Mouse (Mus musculus): Measurements from ENCODE around the gene Calm2.
A peak's percentile ranks its signal among the peaks of the same experiment; 100 is the strongest.

Gene Calm2

DNA sequence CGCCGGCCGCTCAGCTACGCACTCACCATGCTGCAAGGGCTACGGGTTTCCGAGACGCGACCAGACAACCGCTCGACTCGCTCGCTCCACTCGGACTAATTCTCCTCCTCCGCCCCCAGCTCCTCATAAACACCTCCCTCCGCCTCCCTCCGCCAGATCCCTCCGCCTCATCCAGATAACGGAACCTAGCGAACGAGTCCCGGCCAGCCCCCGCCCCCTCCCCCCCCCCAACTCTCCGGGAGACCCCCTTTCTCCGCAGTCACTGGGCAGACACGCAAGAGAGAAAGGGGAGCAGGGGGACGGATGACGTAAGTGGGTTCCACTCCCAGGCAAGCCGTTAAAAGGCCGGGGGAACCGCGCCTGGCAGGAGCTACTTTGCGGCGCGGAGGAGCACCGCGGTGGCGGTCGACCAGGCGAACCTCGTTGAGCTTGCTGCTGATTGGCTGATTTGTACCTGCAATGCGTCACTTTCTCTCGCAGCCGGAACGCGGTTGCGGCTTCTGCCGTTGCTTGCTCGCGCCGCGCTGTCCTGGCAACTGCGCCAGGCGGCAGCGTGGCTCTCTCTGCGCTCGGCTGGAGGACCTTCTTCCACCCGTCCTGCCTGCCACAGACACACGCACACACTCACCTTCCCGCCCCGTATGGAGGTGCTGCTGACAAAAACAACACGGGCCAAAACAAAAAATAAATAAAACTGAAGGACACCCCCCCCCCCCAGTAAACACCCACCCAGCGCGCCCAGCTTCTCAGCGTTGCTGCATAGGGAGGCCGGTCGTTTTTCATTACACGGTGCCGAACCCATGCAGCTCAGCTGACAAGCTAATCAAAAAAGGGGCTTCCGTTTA lies at the start of gene Calm2:
Calm2 (minus strand) TSS at position 169 of the 845 bp plus-strand sequence.
- DNase-seq (ENCODE audit: low spot score) = peak; percentile 98

DNA sequence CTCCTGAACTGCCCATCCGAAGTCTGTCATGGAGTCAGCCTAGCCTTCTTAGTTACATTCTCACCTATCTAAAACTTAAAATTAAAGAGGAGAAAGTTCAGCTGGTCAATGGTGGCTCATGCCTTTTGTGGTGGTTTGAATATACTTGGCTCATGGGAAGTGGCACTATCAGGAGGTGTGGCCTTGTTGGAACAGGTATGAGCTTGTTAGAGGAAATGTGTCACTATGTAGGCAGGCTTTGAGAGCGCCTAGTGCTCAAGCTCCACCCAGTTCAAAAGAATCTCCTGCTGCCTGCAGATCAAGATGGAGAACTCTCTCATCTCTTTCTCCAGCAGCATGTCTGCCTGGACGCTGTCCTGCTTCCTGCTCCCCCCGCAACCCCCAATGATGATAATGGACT lies 48.8 kb upstream of the Calm2 start:
- DNase-seq (ENCODE audit: low spot score) = no peak

DNA sequence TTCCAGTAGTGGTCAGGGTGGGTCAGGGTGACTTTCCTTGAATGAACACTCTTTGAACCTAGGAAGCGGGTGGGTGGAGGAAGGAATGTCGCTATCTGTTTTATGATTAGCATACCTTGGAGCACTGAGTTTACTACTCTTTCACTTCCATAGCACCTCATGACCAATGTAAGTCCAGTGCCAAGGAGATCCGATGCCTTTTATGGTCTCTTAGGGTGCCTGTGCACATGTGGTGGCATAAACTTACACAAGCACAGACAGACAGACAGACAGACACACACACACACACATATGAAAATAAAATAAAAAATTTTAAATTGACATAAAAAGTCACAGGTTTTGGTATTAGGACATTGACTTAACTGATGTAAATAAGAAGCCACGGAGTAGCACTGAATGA lies 47.6 kb upstream of the Calm2 start:
- no peak for DNase-seq (ENCODE audit: low spot score)

DNA sequence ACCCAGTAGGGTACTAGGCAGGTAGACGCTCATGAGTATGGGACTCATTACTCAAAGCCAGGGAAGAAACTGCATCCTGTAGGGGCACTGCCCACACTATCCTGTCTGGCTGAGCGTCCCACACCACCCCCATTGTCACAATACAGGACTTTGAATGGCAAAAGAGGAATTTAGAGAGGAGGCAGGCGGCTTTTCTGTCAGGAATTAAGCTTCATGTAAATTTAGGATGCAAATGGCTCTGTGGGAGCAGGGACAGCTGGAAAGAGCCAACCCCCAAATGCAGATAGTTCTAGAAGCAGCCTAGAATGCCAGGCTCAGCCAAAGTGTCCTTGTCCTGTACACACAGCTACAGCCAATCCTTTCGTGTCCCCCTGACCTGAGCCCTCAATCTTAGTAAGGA lies 45.6 kb upstream of the Calm2 start:
- no peak for DNase-seq (ENCODE audit: low spot score)

DNA sequence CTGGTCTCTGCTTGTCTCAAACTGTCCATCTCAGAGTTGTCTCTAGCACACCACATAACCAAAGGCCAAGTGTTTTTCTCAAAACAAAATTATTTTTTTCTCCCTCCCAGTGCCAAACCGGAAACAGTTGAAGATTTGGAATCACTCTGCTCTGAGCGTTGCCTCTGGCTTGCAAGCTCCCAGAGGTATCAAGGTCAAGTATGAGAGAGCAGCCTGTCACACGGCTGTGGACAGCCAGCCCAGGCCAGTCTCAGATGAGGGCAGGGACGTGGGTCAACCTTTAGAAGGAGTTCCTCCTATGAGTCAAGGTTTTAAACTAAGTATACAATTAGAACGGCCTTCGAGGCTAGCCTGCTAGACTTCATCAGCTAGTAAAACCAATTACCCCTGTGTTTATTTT lies 43.6 kb upstream of the Calm2 start:
- no peak for DNase-seq (ENCODE audit: low spot score)

DNA sequence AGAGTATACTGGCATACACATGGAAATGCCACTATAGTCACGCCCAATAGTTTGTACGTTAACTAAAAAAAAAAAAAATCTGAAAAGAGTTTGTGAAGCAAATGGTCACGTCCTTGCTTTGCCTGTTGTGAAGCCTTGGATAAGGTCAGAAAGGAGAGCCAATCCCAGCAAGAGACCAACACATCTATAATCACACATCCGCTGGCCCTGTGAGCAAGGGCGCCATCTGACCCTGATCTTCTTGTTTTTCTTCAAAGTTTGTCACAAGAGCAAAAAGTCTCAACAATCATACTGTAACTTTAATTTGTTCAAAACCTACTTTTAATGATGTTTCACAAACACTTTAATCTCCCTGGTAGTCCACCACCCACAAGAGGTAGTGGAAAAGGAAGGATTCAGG lies 39.0 kb upstream of the Calm2 start:
- DNase-seq (ENCODE audit: low spot score) = no peak

DNA sequence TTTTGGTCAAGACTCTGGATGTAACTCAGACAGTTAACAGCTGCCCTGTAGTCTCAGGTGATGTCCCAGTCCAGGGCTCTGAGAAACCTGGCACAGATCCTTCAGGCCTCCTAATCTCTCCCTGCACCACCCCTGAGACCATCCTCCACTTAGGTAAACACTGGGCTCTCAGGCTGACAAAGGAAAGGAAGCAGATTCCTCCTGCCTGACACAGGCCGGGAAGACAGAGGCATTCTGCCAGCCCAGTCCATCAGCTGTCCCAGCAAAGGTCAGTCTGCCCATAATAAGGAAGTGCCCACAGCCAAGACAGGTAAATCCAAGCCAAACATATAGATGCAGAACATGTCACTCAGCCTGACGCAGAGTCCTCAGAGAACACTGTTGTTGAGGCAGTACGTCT lies 36.1 kb upstream of the Calm2 start:
- no peak for DNase-seq (ENCODE audit: low spot score)

DNA sequence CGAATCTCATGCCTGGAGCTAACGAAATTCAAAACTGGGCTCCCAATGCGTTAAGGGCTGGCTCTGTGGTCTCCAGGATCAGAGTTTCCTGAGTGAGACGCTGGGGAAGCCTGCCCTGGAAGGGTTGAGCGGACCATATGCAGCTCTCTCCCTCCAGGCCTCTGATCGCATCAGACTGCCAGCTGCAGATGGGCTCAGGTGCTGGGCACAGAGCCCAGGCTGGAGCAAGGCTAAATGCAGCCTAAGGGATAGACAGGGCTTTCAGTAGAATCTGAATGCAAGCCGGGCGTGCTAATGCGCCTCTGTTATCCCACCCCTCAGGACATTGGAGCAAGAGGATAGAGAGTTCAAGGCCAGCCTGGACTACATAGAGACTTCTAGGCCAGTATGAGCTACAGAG lies 31.8 kb upstream of the Calm2 start:
- no peak for DNase-seq (ENCODE audit: low spot score)

DNA sequence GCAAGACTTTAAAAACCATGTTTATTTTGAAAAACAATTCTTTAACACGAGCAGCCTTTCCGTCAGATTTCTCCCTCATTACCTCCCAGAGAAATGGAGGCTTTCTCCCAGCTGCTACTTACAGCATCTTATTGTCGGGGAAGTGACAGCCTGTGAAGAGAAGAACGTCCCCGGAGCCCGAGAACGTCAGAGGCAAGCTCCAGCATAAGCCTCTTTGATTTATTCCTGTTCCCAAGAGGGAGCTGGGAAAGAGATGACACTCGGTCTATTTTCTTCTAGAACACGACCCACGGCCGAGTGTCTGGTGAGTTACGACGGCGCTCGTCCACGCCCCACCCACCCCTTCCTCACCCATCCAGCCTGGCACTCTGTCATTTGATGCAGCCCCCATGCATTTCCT lies 30.9 kb upstream of the Calm2 start:
- DNase-seq (ENCODE audit: low spot score) = no peak

DNA sequence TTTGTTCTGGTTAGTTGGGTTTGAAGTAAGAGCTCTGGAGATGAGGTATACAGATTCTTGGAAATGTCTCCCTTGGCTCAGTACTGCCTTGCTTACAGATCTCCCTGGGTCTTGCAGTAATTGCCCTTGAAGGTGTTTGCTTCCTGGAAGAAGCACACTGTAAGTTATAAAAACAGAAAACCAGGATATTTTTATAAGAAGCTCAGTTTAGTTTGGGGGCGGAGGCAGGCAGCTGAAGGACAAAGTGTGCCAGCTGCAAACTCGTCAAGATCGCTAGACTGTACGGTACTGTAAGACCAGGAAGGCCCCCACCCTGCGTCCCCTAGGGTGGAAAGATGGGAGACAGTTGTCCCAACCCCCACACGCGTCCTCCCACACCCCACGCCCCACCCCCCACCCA lies 28.6 kb upstream of the Calm2 start:
- DNase-seq (ENCODE audit: low spot score) = no peak

DNA sequence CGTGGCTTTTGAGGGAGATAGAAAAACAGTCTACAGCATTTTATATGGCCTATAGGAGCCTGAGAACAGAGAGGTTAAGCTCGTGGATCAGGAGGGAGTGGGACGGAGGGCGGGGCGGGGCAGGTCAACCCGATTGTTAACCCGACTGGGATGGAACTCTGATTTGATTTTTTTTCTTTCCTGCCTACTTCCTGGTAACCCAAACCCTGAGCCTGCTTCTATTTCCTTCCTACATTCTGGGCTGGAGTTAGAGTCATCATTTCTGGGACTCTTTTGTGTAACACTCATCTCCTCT lies 27.7 kb upstream of the Calm2 start:
- DNase-seq (ENCODE audit: low spot score) = no peak

DNA sequence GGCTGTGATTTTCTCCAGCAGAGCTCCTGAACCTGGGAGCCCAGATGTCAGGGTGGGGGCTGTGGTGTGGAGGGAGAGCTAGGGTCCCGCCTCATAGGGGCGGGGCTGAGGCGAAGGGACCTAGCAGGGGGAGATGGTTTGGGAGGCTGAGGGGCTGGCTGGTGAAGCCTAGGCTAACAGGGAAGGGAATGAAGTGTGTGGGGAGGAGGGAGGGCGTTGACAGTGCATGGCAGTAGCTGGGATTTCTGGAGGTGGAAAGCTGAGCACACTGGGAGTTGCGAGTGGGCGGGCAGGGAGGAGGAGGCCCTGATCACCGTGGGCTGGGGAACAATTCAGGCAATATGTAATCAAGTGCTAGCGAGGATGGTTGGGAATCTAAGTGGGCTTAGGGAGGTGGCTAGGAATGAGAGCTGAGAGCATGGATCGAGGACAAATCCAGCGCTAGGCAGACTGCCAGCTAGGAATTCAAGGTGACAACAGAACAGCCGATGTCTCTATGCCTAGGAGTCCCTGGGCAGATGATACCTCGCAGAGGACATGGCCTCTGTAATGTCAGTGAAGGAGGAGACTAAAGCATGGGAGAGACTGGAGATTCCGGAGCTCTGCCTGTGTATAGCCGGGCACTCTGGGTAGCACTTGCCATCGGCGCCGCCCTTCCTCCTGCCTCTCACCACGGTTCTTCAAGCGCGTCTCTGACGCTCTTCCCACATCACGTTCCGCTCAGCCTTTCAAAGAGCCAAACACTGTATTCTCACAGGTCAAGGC lies 27.2 kb upstream of the Calm2 start:
- DNase-seq (ENCODE audit: low spot score) = peak; percentile 70

DNA sequence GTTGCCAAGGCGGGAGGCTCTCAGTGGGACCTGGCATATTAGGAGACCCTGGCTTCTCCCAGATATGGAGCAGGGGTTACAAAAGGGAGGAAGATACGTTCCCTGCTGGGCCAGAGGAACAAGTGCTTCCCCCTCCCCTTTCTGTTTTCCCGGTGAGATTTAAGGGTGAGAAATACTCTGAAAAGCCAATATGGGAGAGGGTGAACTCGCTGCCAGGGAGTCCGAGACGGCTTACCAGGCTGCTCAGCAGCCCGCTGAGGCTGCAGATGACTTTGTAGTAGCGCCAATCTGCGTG lies 26.7 kb upstream of the Calm2 start:
- DNase-seq (ENCODE audit: low spot score) = no peak

DNA sequence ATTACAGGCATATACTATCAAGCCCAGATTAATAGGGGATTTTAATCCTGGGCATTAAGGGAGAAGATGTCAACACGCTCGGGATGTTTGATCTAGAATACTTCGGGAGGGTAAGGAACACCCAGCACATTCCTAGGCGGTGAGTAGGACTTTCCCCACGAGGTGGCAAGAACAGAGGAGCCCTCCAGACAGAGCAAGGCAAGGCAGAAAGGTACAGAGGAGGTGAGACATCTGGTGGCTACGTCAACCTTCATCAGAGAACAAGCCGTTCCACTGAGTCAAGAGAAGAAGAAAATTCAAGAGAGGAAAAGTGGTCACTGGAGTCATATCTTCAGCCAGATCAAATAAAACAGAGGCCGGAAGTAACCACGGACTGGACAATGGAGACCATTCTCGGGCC lies 26.1 kb upstream of the Calm2 start:
- DNase-seq (ENCODE audit: low spot score) = no peak

DNA sequence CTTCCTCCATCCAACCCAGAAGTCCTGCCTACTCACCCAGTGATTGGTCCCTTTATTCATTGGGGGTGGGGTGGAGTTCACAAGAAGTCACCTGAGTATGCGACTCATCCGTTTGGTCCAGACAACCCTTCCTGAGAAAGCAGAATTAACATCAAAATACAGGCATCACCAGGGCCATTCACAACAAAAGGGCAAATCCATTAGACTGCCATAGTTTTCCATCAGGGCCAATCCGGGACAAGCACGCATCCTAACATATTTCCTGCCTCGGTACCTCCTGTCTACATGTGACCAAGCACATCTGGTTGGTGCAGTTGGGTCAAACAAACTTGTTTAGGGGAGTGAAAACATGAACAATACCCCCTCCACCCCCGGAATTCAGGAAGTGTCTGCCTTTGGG lies 24.9 kb upstream of the Calm2 start:
- DNase-seq (ENCODE audit: low spot score) = no peak

DNA sequence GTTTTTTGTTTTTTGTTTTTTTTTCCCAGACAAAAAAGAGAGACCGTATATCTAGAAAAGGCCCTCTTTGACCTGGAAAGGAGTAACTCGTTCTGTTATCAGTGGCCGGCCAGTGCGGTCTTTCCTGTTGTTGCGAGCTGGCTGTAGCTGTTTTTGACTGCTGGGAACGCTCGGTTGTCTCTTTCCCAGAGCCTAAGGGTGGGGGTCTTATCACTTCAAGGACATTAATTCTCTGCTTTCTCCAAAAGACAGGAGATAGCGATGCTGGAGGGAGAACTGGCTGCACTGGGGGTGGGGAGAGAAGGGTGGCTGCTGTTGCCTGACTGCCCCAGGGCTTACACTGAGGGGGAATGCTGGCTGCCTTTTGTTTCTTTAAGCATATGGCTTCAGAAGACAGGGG lies 24.1 kb upstream of the Calm2 start:
- DNase-seq (ENCODE audit: low spot score) = no peak

DNA sequence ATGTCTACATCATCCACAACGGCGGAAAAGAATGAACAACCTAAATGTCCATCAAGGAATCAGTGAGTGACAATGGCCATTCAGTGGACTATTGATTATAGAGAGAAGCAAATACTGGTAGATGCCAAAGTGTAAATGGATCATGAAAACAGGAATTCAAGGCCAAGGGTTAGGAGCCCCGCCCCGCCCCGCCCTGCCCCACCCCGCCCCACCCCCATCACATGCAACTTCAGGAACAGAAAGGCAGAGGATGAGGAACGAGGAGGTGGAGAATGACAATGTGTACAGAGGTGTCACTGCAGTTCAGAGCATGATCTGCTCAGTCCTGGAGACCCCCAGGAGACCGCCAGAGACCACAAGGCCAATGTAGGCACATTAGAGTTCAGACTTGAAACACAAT lies 23.5 kb upstream of the Calm2 start:
- DNase-seq (ENCODE audit: low spot score) = no peak

DNA sequence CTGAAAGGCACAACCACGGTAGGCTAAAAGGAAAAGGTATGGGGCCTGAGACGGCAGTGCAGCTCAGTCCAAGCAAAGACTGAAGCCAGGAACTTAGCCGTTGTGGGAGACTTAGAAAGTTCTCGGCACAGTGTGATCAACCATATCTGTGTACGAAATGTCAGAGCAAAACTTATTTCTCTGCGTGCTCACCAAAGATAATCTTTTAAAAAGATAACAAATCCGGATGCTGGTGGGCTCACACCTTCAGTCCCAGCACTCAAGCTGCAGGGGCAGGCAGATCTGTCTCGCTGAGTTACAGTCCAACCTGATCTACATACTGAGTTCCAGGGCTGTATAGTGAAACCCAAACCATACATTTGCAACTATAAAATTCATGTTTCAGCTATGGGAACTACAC lies 22.7 kb upstream of the Calm2 start:
- DNase-seq (ENCODE audit: low spot score) = no peak

DNA sequence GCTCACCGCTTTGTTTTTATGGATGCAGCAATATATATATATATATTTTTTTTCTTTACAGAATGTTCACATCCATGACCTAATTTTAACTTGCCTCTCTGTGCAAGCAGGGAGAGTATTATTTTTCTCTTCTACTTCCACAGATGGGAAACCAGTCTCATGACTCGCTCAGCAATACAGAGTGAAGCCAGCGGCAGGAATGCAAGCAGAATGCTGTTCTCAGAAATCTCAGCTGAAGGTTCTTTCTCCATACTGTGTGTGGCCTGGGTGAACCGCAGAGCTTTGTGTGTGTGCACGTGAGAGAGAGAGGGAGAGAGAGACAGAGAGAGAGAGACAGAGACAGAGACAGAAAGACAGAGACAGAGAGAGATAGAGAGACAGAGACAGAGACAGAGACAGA lies 21.9 kb upstream of the Calm2 start:
- DNase-seq (ENCODE audit: low spot score) = no peak

DNA sequence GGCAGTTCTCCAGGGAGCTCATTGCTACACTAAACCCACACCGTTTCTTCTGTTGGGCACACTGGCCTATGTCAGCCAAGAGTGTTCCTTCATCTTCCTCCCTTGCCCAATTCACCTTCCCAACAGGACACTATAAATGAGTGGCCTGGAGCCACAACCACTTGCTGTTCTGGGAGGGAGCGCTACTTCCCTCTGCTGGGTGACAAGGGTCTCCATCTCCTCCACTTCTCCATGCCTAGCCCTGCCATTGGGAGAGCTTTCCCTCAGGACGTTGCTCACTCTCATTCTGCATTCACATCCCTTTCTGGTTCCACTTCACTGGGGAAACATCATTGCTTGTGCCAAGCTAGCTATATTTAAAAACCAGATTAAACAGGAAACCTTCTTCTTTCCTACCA lies 14.8 kb upstream of the Calm2 start:
- no peak for DNase-seq (ENCODE audit: low spot score)

DNA sequence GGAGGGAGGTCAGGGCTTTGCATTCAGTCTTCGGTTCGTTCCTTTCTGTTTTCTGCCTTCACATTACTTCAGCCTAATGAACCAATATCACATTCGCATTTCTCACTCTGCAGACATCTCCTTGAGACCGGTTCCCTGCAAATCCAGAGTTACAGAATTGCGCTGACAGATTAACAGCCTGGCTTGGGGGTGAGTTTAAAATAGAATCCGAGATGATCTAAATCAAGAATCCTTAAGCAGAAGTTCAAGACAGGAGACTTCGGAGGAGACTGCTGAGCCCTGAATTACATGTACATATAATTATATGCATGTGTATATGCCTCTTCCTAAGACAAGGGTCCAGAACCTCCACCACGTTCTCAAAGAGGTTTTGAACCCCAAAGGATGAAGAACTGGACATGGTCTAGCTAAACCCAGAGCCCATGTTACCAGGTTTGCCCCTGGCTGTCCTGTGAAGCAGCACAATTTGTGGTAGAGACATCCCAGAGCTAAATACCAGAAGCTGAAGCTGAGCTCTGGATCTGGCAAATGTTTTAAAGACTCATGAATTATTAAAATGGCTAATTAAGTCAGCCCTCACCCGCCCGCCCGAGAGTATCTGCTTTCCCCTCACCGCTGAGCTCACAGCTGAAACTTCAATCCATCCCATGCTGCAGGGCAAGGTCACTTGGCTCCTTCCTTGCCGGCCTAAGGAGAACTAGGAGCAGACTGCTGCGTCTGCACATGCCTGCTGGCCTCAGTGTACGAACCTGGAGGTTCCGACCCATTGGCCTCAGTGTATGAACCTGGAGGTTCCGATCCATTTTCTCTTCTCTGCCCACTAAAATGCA lies 14.1 kb upstream of the Calm2 start:
- DNase-seq (ENCODE audit: low spot score) = peak; percentile 46

DNA sequence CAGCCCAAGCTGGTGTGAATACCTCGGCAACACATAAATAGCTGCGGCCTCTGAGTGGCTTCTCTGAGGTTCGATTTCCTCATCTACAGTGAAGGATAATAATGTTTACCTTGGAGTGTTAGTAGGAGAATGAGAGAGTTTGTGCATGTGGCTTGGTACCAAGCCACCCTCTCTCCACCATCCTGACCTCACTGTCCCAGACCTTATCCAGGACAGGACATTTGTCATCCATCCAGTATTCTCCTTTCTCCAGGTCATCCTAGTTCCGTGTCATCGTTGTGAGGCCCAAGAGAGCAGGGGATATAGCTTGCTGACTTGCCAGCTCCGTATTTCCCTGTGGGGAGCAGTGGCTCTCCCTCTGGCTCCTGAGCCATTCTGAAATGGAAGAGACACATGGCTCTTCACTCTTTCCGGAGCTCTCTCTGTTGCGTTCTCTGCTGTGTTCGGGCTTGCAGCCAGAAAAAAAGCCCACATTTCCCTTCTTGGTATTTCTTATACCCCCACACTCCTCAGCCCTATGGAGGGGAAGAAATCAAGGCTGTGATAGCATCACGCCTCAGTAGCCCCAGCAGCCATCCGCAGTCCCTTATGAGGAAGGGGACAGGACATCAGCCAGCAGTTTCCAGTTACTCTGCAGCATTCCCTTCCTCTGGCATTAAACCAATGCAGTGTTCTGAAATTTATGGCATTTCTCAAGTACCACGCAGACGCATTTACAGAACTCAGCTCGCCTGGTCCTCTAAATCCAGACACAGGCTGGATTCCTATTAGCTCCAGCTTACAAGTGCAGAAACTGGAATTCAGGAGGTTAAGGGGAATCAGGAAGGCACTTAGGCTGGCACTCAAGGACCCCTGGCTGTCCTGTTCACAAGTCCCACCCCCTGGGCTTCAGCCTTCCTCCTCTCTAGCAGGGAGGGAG lies 13.3 kb upstream of the Calm2 start:
- DNase-seq (ENCODE audit: low spot score) = peak; percentile 59

Measured in embryo, embryonic 10 days (tissue).